Mouse (Mus musculus) kidney, postnatal 4 days (tissue): Measurements from ENCODE around the gene Cers6.

Experiments
- DNase-seq, 2 experiments: peaks; one replicate each; pipeline ENCODE4 v3.0.0; 2021; ENCODE audit warnings: mixed read lengths in 2 of 2

Cers6 gene

GRCm38 (mm10) chr2:69020636-69021310 is 159.5 kb downstream of the Cers6 start:
- no peak for DNase-seq

- peak in 1 of 2 experiments; percentile 20 for DNase-seq
Observed at GRCm38 (mm10) chr2:69021516-69021915, 160.3 kb downstream of the Cers6 start.

- DNase-seq = no peak
Observed at GRCm38 (mm10) chr2:69024856-69025255, 163.6 kb downstream of the Cers6 start.

GRCm38 (mm10) chr2:69032562-69032961 is 171.3 kb downstream of the Cers6 start:
- DNase-seq = no peak

GRCm38 (mm10) chr2:69035457-69035856 is 174.2 kb downstream of the Cers6 start:
- no peak for DNase-seq

GRCm38 (mm10) chr2:69037362-69037761 is 176.1 kb downstream of the Cers6 start:
- no peak for DNase-seq

- no peak for DNase-seq
Observed at GRCm38 (mm10) chr2:69042327-69043106, 181.3 kb downstream of the Cers6 start.

- peak; percentile 61 to 67 for DNase-seq
Observed at GRCm38 (mm10) chr2:69043431-69044118, 182.3 kb downstream of the Cers6 start.

- no peak for DNase-seq
Observed at GRCm38 (mm10) chr2:69045926-69046325, 184.7 kb downstream of the Cers6 start.

GRCm38 (mm10) chr2:69047297-69047696 is 186.1 kb downstream of the Cers6 start:
- peak; percentile 26 to 42 for DNase-seq

GRCm38 (mm10) chr2:69047805-69048204 is 186.6 kb downstream of the Cers6 start:
- no peak for DNase-seq

GRCm38 (mm10) chr2:69049179-69049578 is 187.9 kb downstream of the Cers6 start:
- no peak for DNase-seq

GRCm38 (mm10) chr2:69050189-69050588 is 188.9 kb downstream of the Cers6 start:
- DNase-seq = no peak

GRCm38 (mm10) chr2:69051596-69051995 is 190.4 kb downstream of the Cers6 start:
- DNase-seq = no peak

GRCm38 (mm10) chr2:69053210-69053858 is 192.1 kb downstream of the Cers6 start:
- DNase-seq = peak; percentile 12 to 16

- DNase-seq = peak; percentile 85 to 90
Observed at GRCm38 (mm10) chr2:69054279-69054678, 193.0 kb downstream of the Cers6 start.

GRCm38 (mm10) chr2:69055174-69055573 is 193.9 kb downstream of the Cers6 start:
- no peak for DNase-seq

GRCm38 (mm10) chr2:69061313-69061712 is 200.1 kb downstream of the Cers6 start:
- DNase-seq = no peak

- no peak for DNase-seq
Observed at GRCm38 (mm10) chr2:69061910-69062689, 200.9 kb downstream of the Cers6 start.

- no peak for DNase-seq
Observed at GRCm38 (mm10) chr2:69064759-69065158, 203.5 kb downstream of the Cers6 start.

GRCm38 (mm10) chr2:69071440-69072235 is 210.4 kb downstream of the Cers6 start:
- DNase-seq = no peak
